Mouse (Mus musculus) liver, embryonic 11.5 days (tissue): ENCODE data around the gene Tdrd9. TPM values are rescaled to one million over a fixed set of nuclear protein-coding genes. Genes with fewer than 3 reads are reported as not detected.
A peak's percentile ranks its signal among the peaks of the same experiment; 100 is the strongest.

Source experiments
- ATAC-seq: fragments of 200-750 bp; cut with Nextera tagmentation; replicated peaks from 2 replicates; pipeline ENCODE4 v1.8.0; 2017; ENCODE audit warnings: moderate number of reproducible peaks, mild to moderate bottlenecking, moderate TSS enrichment, moderate library complexity; ENCODE audit not compliant: low FRiP score
- DNase-seq: peaks from one replicate; pipeline ENCODE4 v3.0.0-alpha.2; 2017; ENCODE audit warnings: low spot score
- H3K27ac ChIP-seq: fragments of 300-500 bp; sonication (generic); 2 replicates; pipeline ENCODE4 v1.5.1; 2014; ENCODE audit warnings: mild to moderate bottlenecking, low read depth, low read length, control low read depth
- H3K27me3 ChIP-seq: fragments of 300-500 bp; sonication (generic); replicated peaks from 2 replicates; pipeline ENCODE4 v1.6.1; 2014; ENCODE audit warnings: low read length, mixed read lengths; ENCODE audit not compliant: control insufficient read depth, insufficient read depth
- H3K36me3 ChIP-seq: fragments of 300-500 bp; sonication (generic); 2 replicates; pipeline ENCODE4 v1.6.1; 2014; ENCODE audit warnings: mild to moderate bottlenecking, low read length, moderate library complexity, mixed read lengths; ENCODE audit not compliant: control insufficient read depth, insufficient read depth
- H3K4me1 ChIP-seq: fragments of 300-500 bp; sonication (generic); replicated peaks from 2 replicates; pipeline ENCODE4 v1.6.1; 2014; ENCODE audit warnings: low read length, mixed read lengths; ENCODE audit not compliant: control insufficient read depth, insufficient read depth
- H3K4me2 ChIP-seq: fragments of 300-500 bp; sonication (generic); 2 replicates; pipeline ENCODE4 v1.6.1; 2014; ENCODE audit warnings: mild to moderate bottlenecking, control low read depth, moderate library complexity
- H3K4me3 ChIP-seq: fragments of 300-500 bp; sonication (generic); 2 replicates; pipeline ENCODE4 v1.5.1; 2014; ENCODE audit warnings: low read depth, low read length, control low read depth
- H3K9ac ChIP-seq: fragments of 300-500 bp; sonication (generic); 2 replicates; pipeline ENCODE4 v1.6.1; 2014; ENCODE audit warnings: low read depth, low read length, control low read depth
- H3K9me3 ChIP-seq: fragments of 300-500 bp; sonication (generic); 2 replicates; pipeline ENCODE4 v1.6.1; 2016; ENCODE audit warnings: low read length, inconsistent platforms, mixed read lengths; ENCODE audit not compliant: control insufficient read depth
- WGBS: fragments of 180-500 bp; shearing (Covaris S2); extraction: QIAGEN DNeasy Blood & Tissue Kit; methylation state at CpG from one replicate; pipeline ENCODE4 v1.1.7; 2014; 5-methylcytosine and 5-hydroxymethylcytosine counted together
- polyA plus RNA-seq: library from polyadenylated mRNA; unstranded; fragments of >200 nt; fragmentation: Nextera tagmentation; extraction: Ambion mirVana; gene quantifications from 2 replicates; pipeline ENCODE4 v1.2.1, GENCODE M21; 2014

The Tdrd9 gene
- polyA plus RNA-seq, 1 experiment from 2014 or later = 0.40 TPM

DNA sequence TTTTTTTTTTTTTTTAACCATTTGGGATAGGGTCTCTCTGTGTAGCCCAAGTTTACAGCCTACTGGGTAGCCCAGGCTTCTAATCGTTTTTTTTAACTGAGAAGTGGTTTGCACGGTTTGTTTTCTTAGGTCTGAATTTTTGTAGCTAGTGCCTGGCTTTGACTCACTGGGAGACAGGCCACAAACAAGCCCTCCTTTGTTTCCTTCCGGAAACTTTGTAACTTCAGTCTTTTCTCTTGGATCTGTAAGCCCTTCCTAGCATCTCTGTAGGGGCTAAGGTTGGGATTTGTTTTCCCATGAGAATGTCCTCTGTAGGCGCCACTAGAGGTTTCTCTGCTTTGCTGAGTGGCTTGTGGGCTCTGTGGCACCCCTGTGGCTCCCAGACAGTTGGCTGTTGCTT, 128.7 kb downstream of the Tdrd9 start:
- H3K4me1 ChIP-seq = no peaks in the 10 kb centered on the region; the same call in 1 of the 2 replicates
- ATAC-seq (no peak), DNase-seq (no peak)
- WGBS = 73% methylated on average over 4 of the region's 4 CpGs
- no peak overlapping the region for H3K9ac ChIP-seq
- no peak overlapping the region for H3K4me3 ChIP-seq
- H3K27me3 ChIP-seq = no peaks in the 10 kb centered on the region
- no peak overlapping the region for H3K27ac ChIP-seq
- H3K9me3 ChIP-seq = no peaks in the 10 kb centered on the region
- H3K36me3 ChIP-seq = no peaks in the 10 kb centered on the region
- H3K4me2 ChIP-seq = no peak overlapping the region

DNA sequence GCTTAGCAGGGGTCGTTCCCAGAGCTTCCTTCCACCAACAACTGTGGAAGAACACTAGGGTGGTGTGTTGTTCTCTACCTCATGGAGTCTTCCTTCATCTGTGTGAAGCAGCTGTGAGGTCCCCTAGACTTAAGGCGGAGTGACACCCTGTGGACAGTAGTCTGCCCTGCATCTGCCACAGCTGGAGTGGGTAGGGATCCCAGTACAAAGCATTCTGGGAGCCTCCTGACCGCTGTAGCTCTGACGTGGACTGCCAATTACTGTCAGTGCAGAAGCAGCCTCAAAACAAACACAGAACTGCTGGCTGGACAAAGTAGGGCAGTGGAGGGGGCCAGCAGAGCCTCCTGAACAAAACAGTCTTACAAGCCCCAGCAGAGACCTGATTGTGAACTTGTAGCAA, 129.7 kb downstream of the Tdrd9 start:
- no peaks in the 10 kb centered on the region; the same call in 1 of the 2 replicates for H3K4me1 ChIP-seq
- no peak overlapping the region for H3K4me3 ChIP-seq
- H3K27me3 ChIP-seq = no peaks in the 10 kb centered on the region
- WGBS = 51% methylated on average over 4 of the region's 4 CpGs
- H3K9me3 ChIP-seq = no peaks in the 10 kb centered on the region
- no peak overlapping the region for H3K4me2 ChIP-seq
- no peak for ATAC-seq
- no peaks in the 10 kb centered on the region for H3K36me3 ChIP-seq
- H3K27ac ChIP-seq = no peak overlapping the region
- no peak for DNase-seq
- H3K9ac ChIP-seq = no peak overlapping the region

DNA sequence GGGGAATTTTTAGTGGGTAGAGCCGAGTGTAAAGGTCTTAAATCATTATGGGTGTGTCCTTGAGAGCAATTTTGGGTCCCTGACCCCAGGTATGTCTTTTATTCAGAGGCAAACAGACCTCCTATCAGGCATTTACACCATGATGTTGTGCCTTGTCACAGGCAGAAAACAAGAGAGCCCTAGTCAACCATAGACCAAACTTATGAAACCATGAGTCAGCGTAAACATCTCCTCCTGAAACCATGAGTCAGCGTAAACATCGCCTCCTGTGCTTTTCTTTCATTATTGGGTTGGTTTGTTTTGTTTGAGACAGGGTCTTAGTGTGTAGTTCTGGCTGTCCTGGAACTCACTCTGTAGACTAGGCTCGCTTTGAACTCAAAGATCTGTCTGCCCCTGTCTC, 131.8 kb downstream of the Tdrd9 start:
- Histone ChIP-seq H3K9me3 (no peaks in the 10 kb centered on the region), H3K4me2 (no peak overlapping the region), H3K27ac (no peak overlapping the region), H3K4me3 (no peak overlapping the region), H3K9ac (no peak overlapping the region), H3K27me3 (peaks cover 15% of the 10 kb centered on the region; the same call in 1 of the 2 replicates), H3K4me1 (no peaks in the 10 kb centered on the region), H3K36me3 (no peaks in the 10 kb centered on the region)
- DNase-seq = no peak
- no peak; the same call in 1 of the 2 replicates for ATAC-seq
- WGBS = 78% methylated on average over 5 of the region's 5 CpGs

DNA sequence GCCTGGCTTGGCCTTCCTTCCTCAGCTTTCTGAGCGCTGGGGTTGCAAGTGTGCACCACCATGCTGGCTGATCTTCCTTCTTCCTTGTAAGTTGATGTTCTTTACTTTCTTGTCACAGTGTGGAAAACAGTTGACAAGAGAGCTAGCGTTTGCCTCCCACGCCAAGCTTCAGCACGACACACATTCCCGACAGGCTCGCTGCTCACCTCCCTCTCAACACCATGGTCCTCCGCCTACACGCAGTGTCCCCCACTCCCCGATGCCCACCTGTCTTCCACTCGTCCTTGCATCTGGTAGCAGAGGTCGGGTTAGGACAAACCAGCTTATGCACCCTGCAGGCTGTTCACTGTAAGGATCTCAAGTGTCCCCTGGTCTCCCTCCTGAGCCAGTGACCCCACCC, 133.5 kb downstream of the Tdrd9 start:
- no peak overlapping the region for H3K4me2 ChIP-seq
- ATAC-seq = no peak
- no peaks in the 10 kb centered on the region for H3K36me3 ChIP-seq
- no peak overlapping the region for H3K27ac ChIP-seq
- H3K9ac ChIP-seq = no peak overlapping the region
- no peaks in the 10 kb centered on the region for H3K9me3 ChIP-seq
- WGBS = 81% methylated on average over 11 of the region's 11 CpGs
- DNase-seq = no peak
- H3K4me3 ChIP-seq = no peak overlapping the region
- no peaks in the 10 kb centered on the region for H3K4me1 ChIP-seq
- peaks cover 15% of the 10 kb centered on the region; the same call in 1 of the 2 replicates for H3K27me3 ChIP-seq

DNA sequence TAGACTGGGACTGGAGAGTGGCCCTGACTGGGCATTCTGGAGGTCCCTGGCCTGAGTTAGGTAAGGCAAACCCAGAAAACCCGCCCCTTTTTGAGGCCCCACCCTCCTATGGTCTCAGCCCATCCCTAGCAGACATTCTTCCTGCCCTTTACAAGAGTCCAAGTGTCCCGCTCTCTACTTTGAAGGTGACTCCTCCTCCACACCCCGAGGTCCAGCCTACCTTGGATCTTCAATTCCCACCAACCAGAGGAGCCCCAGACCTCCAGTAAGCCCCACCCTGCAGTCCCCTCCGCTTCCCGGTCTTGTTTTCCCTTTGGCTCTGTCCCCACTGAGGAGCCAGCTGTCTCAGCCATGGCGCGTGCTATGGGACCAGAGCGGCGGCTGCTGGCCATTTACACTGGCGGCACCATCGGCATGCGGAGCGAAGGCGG, 135.2 kb downstream of the Tdrd9 start, which contains the start of gene Aspg:
Gene Aspg (plus strand): TSS at position 139 of the 431 bp plus-strand sequence.
- Histone ChIP-seq H3K4me1 (no peaks in the 10 kb centered on the region), H3K9me3 (no peaks in the 10 kb centered on the region), H3K27me3 (peaks cover 15% of the 10 kb centered on the region; the same call in 1 of the 2 replicates), H3K36me3 (no peaks in the 10 kb centered on the region), H3K4me2 (peak within 1 kb of the TSS; percentile 32), H3K4me3 (peak within 1 kb of the TSS; percentile 19; the same call in 1 of the 2 replicates), H3K27ac (no peak within 1 kb of the TSS), H3K9ac (no peak within 1 kb of the TSS)
- ATAC-seq = no peak; the same call in 1 of the 2 replicates
- no peak for DNase-seq
- WGBS = 3% methylated on average over 14 of the region's 14 CpGs

DNA sequence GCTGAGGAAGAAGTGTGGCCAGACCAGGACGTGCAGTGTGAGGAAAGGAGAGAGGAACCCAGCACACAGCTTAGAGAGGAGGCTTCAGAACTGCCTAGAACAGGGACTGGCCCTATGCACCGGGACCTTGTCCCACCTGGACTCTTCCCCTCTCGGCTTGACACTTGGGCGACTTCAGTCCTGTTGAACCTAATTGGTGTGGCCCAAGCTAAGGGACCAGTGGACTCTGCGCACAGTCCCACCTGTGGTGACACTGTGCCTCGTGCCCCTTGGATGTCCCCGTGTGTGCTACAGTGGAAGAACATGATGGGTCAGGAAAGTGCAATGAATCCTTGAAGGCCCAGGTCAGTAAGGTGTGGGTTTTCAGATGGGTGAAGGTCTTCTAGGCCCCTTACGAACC, 136.3 kb downstream of the Tdrd9 start:
- WGBS = 72% methylated on average over 8 of the region's 8 CpGs
- no peak for ATAC-seq
- H3K9me3 ChIP-seq = no peaks in the 10 kb centered on the region
- H3K4me2 ChIP-seq = no peak overlapping the region
- no peak overlapping the region for H3K9ac ChIP-seq
- peaks cover 15% of the 10 kb centered on the region; the same call in 1 of the 2 replicates for H3K27me3 ChIP-seq
- H3K36me3 ChIP-seq = no peaks in the 10 kb centered on the region
- 0 out of 2 replicates have a peak, but pooled peaks cover under 1% of the 10 kb centered on the region for H3K4me1 ChIP-seq
- H3K27ac ChIP-seq = no peak overlapping the region
- no peak for DNase-seq
- no peak overlapping the region for H3K4me3 ChIP-seq

DNA sequence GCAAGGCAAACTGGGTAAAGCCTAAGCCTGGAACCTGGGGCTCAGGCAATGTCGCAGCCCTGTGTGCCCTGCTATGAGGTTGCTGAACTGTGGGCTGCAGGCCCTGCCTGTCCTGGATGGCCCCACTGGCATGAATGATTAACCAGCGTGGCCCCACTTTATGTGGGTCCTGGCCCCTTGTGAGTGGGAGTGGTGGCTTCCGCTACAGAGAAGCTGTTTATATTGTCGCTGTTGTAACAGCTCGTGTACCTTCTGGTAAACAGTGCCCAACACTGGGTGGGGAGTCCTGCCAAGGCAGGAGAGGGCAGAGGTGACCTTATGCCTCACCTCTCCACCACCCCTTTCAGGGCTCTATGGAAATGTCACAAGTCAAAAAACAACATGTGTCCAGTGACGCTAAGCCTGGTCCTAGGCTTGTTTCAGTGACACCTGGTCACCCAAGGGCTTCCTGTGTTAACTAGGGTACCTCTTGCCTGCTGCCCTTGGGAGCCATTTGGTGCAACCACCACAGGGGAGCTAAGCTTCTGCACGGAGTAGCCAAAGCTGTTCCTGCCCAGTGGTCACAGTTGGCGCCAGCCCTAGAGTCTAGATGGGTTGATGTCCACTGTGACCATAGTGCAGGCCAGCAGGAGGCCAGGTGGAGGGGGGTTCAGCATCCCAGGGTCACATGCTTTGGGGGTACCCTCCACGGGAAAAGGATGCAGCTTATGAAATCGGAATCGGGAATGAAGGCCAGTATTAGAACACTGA, 137.5 kb downstream of the Tdrd9 start:
- H3K36me3 ChIP-seq = no peaks in the 10 kb centered on the region
- H3K4me3 ChIP-seq = no peak overlapping the region
- 0 out of 2 replicates have a peak, but pooled peaks cover 3% of the 10 kb centered on the region for H3K4me1 ChIP-seq
- H3K4me2 ChIP-seq = no peak overlapping the region
- peaks cover 15% of the 10 kb centered on the region; the same call in 1 of the 2 replicates for H3K27me3 ChIP-seq
- H3K9me3 ChIP-seq = no peaks in the 10 kb centered on the region
- ATAC-seq = no peak
- 74% methylated on average over 11 of the region's 11 CpGs for WGBS
- DNase-seq = no peak
- H3K27ac ChIP-seq = no peak overlapping the region
- H3K9ac ChIP-seq = no peak overlapping the region

DNA sequence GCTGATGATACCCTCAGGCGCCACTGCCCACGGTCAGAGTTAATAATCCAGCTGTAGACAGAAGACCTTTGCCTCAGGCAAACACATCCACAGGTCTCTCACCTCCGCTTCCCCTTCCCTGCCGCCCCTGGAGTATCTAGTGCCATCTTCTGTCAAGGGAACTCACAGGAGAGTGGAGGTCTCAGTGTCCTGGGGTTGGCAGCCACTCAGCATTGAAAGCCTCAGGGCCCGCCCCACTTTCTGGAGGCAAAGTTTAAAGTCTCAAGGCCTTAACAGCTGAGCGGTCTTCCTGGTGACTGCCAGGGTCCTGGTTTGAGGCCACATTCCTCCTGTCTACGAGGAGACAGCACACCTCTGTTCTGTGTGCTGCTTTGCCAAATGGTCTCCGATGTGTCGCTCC, 138.3 kb downstream of the Tdrd9 start:
- Histone ChIP-seq H3K4me2 (no peak overlapping the region), H3K4me1 (0 out of 2 replicates have a peak, but pooled peaks cover 3% of the 10 kb centered on the region), H3K4me3 (no peak overlapping the region), H3K36me3 (no peaks in the 10 kb centered on the region), H3K9ac (no peak overlapping the region), H3K27ac (no peak overlapping the region), H3K27me3 (peaks cover 15% of the 10 kb centered on the region; the same call in 1 of the 2 replicates), H3K9me3 (no peaks in the 10 kb centered on the region)
- DNase-seq (no peak), ATAC-seq (no peak)
- 75% methylated on average over 9 of the region's 9 CpGs for WGBS

DNA sequence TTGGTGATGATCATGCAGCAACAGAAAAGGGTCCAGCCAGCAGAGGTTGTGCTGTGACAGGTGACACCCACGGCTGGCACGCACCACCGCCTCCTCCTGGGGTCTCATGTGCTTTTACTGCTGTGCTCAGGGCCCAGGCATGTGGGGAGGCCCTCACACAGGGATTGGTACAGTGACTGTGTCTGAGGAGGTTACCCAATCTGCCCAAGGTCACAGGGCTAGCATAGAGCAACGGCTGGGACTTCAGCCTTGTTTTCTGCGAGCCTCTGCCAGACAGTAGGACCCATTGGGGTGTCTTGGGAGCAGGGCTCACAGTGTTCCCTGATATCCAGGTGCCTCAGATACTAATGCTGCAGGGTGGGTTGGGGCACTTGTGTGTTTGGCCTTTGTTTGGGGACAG, 140.0 kb downstream of the Tdrd9 start:
- DNase-seq = no peak
- Histone ChIP-seq H3K36me3 (no peaks in the 10 kb centered on the region), H3K4me3 (no peak overlapping the region), H3K27ac (no peak overlapping the region), H3K9me3 (no peaks in the 10 kb centered on the region), H3K4me1 (0 out of 2 replicates have a peak, but pooled peaks cover 3% of the 10 kb centered on the region), H3K4me2 (no peak overlapping the region), H3K9ac (no peak overlapping the region), H3K27me3 (peaks cover 14% of the 10 kb centered on the region; the same call in 1 of the 2 replicates)
- ATAC-seq = no peak
- 80% methylated on average over 5 of the region's 5 CpGs for WGBS
